Mouse (Mus musculus) embryo, embryonic 10.5 days (tissue): ENCODE data around the gene Wnk1.

Source experiments
- DNase-seq: peaks from one replicate; pipeline ENCODE4 v3.0.0-alpha.2; 2015; ENCODE audit warnings: low spot score

Gene Wnk1

DNA sequence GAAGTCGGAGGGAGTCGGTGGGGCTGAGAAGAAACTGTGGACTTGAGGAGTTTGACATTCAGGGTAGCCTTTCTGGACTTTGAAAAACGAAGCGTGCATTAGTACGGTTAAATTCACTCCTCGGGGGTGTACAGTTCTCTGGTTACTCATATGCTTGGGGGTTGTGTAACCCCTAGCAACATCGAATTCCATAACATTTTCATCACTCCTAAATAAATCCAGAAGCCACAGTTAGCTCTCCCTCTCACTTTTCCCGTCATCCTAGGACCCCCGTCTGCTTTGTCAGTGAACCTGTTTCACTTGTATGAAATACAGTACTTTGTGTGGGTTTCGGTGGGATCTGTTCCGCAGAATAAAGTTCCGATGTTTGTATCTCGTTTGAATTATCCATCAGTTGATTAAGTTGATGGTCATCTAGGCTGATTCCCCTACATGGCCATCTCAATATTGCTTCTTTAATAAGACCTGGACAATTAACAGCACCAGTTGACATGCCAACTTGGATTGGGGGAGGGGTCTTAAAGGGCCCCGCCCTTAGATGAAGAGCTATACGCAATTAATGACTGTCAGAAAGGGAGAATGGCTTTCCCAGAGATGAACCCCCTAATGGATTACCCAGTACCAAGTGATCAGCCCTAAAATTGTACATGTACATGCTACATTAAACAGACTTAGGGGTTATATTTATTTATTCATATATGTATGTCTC lies 135.2 kb downstream of the Wnk1 start:
- peak; percentile 18 for DNase-seq

- DNase-seq: peak; percentile 95
Measured at GRCm38 (mm10) chr6:119902204-119903080, 136.0 kb downstream of the Wnk1 start, which contains the start of gene Rad52. Gene Rad52, plus strand, starts transcription at chr6:119902698.

GRCm38 (mm10) chr6:119892711-119893110 lies 145.8 kb downstream of the Wnk1 start:
- no peak for DNase-seq

DNA sequence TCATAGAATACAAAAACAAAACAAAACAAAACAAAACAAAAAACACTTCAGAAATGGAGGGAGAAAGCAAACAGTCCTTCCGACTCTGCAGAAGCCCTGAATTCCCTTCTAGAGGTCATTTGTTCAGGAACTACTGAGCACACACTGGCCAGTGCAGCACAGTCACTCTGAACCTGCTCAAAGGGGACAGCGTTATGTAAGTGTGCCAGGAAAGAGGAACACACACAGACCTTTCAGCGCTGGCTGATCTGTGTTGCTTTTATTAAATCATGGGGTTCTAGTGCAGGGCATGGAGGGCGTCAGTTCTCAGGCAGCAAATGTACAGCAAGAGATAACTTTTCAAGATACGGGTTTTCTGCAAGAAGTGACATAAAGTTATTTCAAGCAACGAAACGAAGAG lies 155.3 kb downstream of the Wnk1 start:
- no peak for DNase-seq
